Mouse (Mus musculus): ENCODE results near the gene Des.

- TF ChIP-seq POLR2A (IDR thresholded peaks at IDR 0.05; ENCODE audit: low read depth, low read length) (no peak), CTCF (IDR thresholded peaks at IDR 0.05; ENCODE audit: extremely low read depth, insufficient read length, insufficient replicate concordance, low read depth, low read length) (no peak)
These were observed 46.0 kb downstream of the Des start for GRCm38 (mm10) chr1:75406173-75406572.

Data from small intestine, adult 2 months (tissue).